Mouse (Mus musculus) CH12.LX (cell line): ENCODE results near the gene Rpl36a.
A peak's percentile ranks its signal among the peaks of the same experiment; 100 is the strongest.

ENCODE experiments used
- CTCF ChIP-seq, 2 experiments: IDR thresholded peaks in 1 of 2; conservative IDR thresholded peaks in 1 of 2; 2 replicates each; pipeline ENCODE4 v1.5.1; 2011 to 2012; ENCODE audit warnings: low read depth in 2 of 2, low read length in 2 of 2, improper control_type of control experiment in 1 of 2, inconsistent platforms in 1 of 2, mild to moderate bottlenecking in 1 of 2, moderate library complexity in 1 of 2
- HCFC1 ChIP-seq: IDR thresholded peaks from 2 replicates; pipeline ENCODE4 v1.6.1; 2012; ENCODE audit warnings: low read depth, mild to moderate bottlenecking, inconsistent platforms, low read length, improper control_type of control experiment
- KAT2A ChIP-seq: IDR thresholded peaks from 2 replicates; pipeline ENCODE4 v1.6.1; 2012; ENCODE audit warnings: low read length, improper control_type of control experiment, inconsistent platforms; ENCODE audit not compliant: insufficient replicate concordance
- POLR2A ChIP-seq: IDR thresholded peaks from 2 replicates; pipeline ENCODE4 v1.6.1; 2011; ENCODE audit warnings: low read depth, mild to moderate bottlenecking, improper control_type of control experiment, low read length
- TBP ChIP-seq: conservative IDR thresholded peaks from 2 replicates; pipeline ENCODE4 v1.6.1; 2011; ENCODE audit warnings: low read depth, low read length, improper control_type of control experiment

GRCm38 (mm10) chrX:134589836-134590235, 4.4 kb downstream of the Rpl36a start:
- TF ChIP-seq HCFC1: no peak
- TF ChIP-seq CTCF (conservative IDR thresholded peaks at IDR 0.05 in 1 of 2, IDR thresholded peaks at IDR 0.05 in 1 of 2; ENCODE audit: low read depth in 2 of 2, low read length in 2 of 2): no peak
- no peak for TF ChIP-seq KAT2A
- peak; percentile 48 for TF ChIP-seq POLR2A
- no peak for TF ChIP-seq TBP
